Mouse (Mus musculus) embryo, embryonic 11 days (tissue): ENCODE data around the gene Paxbp1.

Source experiments
- DNase-seq: peaks from one replicate; pipeline ENCODE4 v3.0.0-alpha.2; 2015

The Paxbp1 gene

DNA sequence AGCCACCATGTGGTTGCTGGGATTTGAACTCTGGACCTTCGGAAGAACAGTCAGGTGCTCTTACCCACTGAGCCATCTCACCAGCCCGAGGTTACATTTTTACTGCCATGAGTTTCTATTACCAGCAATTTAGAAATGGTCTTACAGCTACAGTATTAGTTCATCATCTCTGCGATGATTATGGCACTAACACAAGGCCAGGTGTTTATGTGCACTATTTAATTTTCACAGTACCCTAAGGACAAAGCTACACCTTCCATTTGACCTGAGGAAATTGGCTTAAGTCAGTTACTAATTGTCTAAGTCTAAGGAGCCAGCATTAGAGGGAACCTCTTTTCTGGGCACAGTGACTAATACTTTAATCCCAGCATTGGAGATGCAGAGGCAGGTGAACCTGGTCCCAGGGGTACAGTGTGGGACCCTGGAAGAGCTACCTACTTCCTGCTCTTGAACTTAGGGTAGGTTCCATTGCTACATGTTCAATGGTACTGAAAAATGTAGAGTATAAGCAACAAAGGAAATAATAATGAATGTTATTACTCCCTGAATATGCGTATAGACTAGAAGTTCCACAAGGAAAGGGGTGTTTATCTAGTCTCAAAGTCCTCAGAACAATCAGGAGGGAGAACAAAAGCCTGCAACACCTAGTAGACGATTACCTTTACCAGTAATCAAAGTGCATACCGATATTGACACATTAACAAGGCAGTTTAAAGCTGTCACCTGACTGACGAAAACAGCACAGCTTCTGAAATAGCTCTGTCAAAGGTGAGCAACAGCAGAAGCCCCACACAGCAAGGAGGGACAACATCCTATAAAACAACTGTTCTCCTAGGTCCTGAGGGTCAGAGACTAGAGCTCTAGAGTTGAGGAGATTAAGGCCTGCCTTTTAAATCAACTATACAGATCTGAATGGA lies 47.8 kb downstream of the Paxbp1 start:
- no peak for DNase-seq

DNA sequence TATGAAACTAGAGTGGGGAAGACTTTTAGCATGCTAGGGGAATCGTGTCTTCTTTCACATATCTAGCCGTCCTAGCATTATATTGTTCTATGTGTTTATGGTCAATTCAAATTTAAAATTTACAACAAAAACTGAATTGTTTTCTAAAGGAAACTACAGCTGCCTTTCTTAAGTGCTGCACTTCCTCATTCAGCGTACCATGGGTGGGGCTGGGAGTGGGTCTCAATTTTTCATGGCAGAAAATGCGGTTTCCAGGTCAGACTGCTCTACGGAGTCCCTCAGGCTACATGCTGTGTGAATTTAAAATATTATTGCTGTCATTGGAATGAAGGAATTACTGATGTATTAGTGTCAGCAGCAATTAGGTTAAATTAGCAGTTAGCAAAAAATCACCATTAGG lies 48.8 kb downstream of the Paxbp1 start:
- DNase-seq: no peak

DNA sequence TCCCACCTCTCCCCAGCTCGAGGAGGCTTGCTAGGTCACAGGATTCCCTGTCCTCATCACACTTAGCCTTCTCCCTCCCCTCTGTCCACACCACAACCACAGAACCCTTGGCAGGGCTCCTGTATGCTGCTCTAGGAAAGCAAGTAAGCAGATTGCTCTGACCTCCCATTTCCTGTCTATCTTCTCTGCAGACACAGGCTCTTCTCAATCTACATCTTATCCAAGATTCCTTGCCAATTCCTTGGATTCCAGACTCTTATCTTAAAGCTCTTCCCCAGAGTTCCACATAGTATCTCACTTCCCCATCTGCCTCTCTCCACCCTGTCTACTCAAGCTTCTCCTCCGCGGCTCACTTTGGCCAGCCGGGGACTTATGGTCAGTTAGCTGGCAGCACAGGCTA lies 49.3 kb downstream of the Paxbp1 start:
- no peak for DNase-seq

DNA sequence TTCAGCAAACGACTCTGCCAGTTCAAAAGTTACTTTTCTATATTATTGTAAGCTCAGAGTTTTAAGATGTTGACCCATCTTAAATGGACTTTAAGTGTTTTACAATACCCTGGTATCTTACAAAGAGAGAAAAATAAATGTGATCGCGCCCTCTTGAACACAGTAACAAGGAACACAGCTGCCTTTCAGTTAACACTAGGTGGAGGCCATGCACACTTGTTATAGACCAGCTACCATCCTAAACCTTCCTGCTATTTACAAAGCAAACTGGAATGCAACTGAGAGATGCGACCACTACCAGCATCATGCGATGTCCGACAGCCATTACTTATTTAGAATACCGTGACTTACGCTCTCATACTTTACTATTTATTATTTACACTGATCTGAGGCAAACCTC lies 55.2 kb downstream of the Paxbp1 start:
- DNase-seq: no peak

DNA sequence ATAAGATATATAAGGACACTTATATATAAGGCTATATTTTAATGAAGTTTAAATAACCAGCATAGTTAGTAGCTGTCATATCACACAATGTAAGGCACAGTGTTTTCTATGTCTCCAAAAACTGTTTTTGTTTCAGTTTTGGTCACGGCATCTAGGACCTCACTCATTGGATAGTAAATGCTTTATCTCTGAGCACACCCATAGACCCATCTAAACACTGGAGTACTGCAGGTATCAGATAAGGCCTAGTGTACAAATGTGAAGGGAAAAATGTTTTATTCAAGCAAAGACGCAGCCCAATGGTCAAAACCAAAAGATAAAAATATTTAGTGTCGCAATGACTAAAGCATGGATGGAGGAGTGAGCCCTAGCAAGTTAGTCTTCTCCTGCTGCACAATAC lies 55.7 kb downstream of the Paxbp1 start:
- DNase-seq: no peak

GRCm38 (mm10) chr16:90988039-90988438 lies 56.3 kb downstream of the Paxbp1 start:
- DNase-seq: no peak

GRCm38 (mm10) chr16:90971004-90971403 lies 73.3 kb downstream of the Paxbp1 start:
- no peak for DNase-seq

DNA sequence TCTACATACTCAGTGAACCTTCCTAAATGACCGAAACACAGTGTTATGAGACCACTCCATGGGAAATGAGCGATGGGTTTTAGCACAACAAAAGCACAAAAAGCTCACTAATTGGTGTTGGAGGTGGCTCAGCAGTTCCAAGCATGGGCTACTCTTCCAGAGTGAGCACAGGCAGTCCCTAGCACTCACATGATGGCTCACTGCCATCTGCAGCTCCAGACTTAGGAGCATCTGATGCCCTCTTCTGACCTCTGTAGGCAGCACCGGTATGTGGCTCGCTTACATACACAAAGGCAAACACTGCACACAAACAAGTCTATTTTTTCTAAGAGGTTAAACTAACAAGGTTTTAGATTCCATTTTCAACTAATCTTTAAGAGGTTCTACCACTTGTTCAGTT lies 78.1 kb downstream of the Paxbp1 start:
- DNase-seq: no peak

DNA sequence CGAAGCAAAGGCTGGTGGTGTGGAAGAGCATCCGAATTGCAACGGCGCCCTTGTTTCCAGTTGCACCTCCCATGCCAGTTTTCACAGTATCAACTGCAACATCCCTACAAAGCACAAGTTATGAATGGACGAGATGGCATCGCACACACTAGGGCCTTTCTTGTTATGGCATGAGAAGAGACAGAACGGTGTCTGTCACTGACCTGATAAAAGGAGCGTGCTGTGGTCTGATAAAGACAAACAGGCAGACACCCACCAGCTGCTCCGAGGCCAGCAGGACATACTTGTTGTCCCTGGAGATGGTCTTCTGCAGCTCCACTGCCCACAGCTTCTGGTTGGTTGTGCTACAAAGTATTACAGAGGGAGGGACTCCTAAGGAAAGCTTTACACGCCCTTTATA lies 80.0 kb downstream of the Paxbp1 start:
- DNase-seq: no peak
